Mouse (Mus musculus) limb, embryonic 10.5 days (tissue): ENCODE results near the gene Dgkk. TPM values are rescaled to one million over a fixed set of nuclear protein-coding genes. Genes with fewer than 3 reads are reported as not detected.
"Not testable (repeated sequence)": the region's sequence is repeated elsewhere in the genome, so short reads cannot be mapped to it uniquely, and the experiment has no call there.

Experiments
- DNase-seq: peaks from one replicate; pipeline ENCODE4 v3.0.0-alpha.2; 2017; ENCODE audit warnings: low spot score
- H3K27ac ChIP-seq: fragments of 300-500 bp; sonication (generic); 2 replicates; pipeline ENCODE4 v1.5.1; 2016; ENCODE audit warnings: mild to moderate bottlenecking
- H3K27me3 ChIP-seq: fragments of 300-500 bp; sonication (generic); 2 replicates; pipeline ENCODE4 v1.6.1; 2016; ENCODE audit warnings: low read depth, mild to moderate bottlenecking; ENCODE audit not compliant: poor library complexity, severe bottlenecking
- H3K36me3 ChIP-seq: fragments of 300-500 bp; sonication (generic); 2 replicates; pipeline ENCODE4 v1.6.1; 2016; ENCODE audit warnings: mild to moderate bottlenecking, moderate library complexity
- H3K4me1 ChIP-seq: fragments of 300-500 bp; sonication (generic); 2 replicates; pipeline ENCODE4 v1.6.1; 2016
- H3K4me3 ChIP-seq: fragments of 300-500 bp; sonication (generic); 2 replicates; pipeline ENCODE4 v1.5.1; 2016; ENCODE audit warnings: mild to moderate bottlenecking, moderate library complexity
- H3K9me3 ChIP-seq: fragments of 300-500 bp; sonication (generic); replicated peaks from 2 replicates; pipeline ENCODE4 v1.6.1; 2016; ENCODE audit warnings: mild to moderate bottlenecking
- WGBS: fragments of 180-500 bp; shearing (Covaris S2); methylation state at CpG from one replicate; pipeline ENCODE4 v1.1.7; 2016; 5-methylcytosine and 5-hydroxymethylcytosine counted together
- polyA plus RNA-seq: library from polyadenylated mRNA; unstranded; fragments of >200 nt; fragmentation: Nextera tagmentation; extraction: Ambion mirVana; gene quantifications from 2 replicates; pipeline ENCODE4 v1.2.1, GENCODE M21; 2016

Gene Dgkk
- polyA plus RNA-seq: 0.59 and 0.73 TPM in 2 replicates

- 20% methylated on average over 24 of the region's 30 CpGs for WGBS
- Histone ChIP-seq H3K4me3 (peak within 1 kb of the TSS; percentile 48), H3K27me3 (peaks cover 38% of the 10 kb centered on the region)
- not testable (repeated sequence) for H3K4me1 ChIP-seq, DNase-seq, H3K9me3 ChIP-seq, H3K27ac ChIP-seq, H3K36me3 ChIP-seq
Observed at GRCm38 (mm10) chrX:6779006-6779405, at the start of gene Dgkk. Dgkk (plus strand) TSS chrX:6779306.

- no peak for DNase-seq
- 84% methylated on average over 3 of the region's 3 CpGs for WGBS
- no peaks in the 10 kb centered on the region for H3K4me1 ChIP-seq
Observed at GRCm38 (mm10) chrX:6733998-6734397, 45.1 kb upstream of the Dgkk start.

GRCm38 (mm10) chrX:6750714-6751113, 28.4 kb upstream of the Dgkk start:
- H3K27me3 ChIP-seq: no peaks in the 10 kb centered on the region
- H3K4me3 ChIP-seq: no peak overlapping the region
- 50% methylated on average over 1 of the region's 1 CpGs for WGBS
- no peak for DNase-seq
- H3K36me3 ChIP-seq: no peaks in the 10 kb centered on the region
- H3K9me3 ChIP-seq: no peaks in the 10 kb centered on the region
- H3K4me1 ChIP-seq: peaks cover 5% of the 10 kb centered on the region
- no peak overlapping the region for H3K27ac ChIP-seq

More at GRCm38 (mm10) chrX:6733998-6734397, 45.1 kb upstream of the Dgkk start:
- no peak overlapping the region for H3K4me3 ChIP-seq
- H3K9me3 ChIP-seq: no peaks in the 10 kb centered on the region
- no peaks in the 10 kb centered on the region for H3K36me3 ChIP-seq
- no peaks in the 10 kb centered on the region for H3K27me3 ChIP-seq
- H3K27ac ChIP-seq: no peak overlapping the region

GRCm38 (mm10) chrX:6751549-6752047, 27.5 kb upstream of the Dgkk start:
- H3K4me1 ChIP-seq: peaks cover 5% of the 10 kb centered on the region
- H3K27ac ChIP-seq: no peak overlapping the region
- no peaks in the 10 kb centered on the region for H3K36me3 ChIP-seq
- no peak overlapping the region for H3K4me3 ChIP-seq
- WGBS: 33% methylated on average over 6 of the region's 6 CpGs
- no peaks in the 10 kb centered on the region for H3K9me3 ChIP-seq
- peak; percentile 32 for DNase-seq
- H3K27me3 ChIP-seq: no peaks in the 10 kb centered on the region

GRCm38 (mm10) chrX:6777489-6778249, 1.4 kb upstream of the Dgkk start:
- DNase-seq: peak; percentile 29
- Histone ChIP-seq H3K36me3 (no peaks in the 10 kb centered on the region), H3K27me3 (peaks cover 38% of the 10 kb centered on the region), H3K9me3 (no peaks in the 10 kb centered on the region), H3K27ac (no peak overlapping the region), H3K4me3 (peak overlapping the region; percentile 48), H3K4me1 (peaks cover 4% of the 10 kb centered on the region; the same call in 1 of the 2 replicates)
- WGBS: 15% methylated on average over 13 of the region's 13 CpGs

GRCm38 (mm10) chrX:6778250-6778637, 862 bp upstream of the Dgkk start:
- peak; percentile 69 for DNase-seq
- WGBS: 9% methylated on average over 24 of the region's 24 CpGs
- Histone ChIP-seq H3K36me3 (no peaks in the 10 kb centered on the region), H3K4me1 (peaks cover 4% of the 10 kb centered on the region; the same call in 1 of the 2 replicates), H3K9me3 (no peaks in the 10 kb centered on the region), H3K4me3 (peak overlapping the region; percentile 48), H3K27ac (no peak overlapping the region), H3K27me3 (peaks cover 38% of the 10 kb centered on the region)

- DNase-seq: no peak
- H3K36me3 ChIP-seq: no peaks in the 10 kb centered on the region
- H3K4me3 ChIP-seq: peak overlapping the region; percentile 42
Observed at GRCm38 (mm10) chrX:6779969-6780539, 948 bp downstream of the Dgkk start.

GRCm38 (mm10) chrX:6832553-6832952, 53.4 kb downstream of the Dgkk start:
- Histone ChIP-seq H3K27me3 (no peaks in the 10 kb centered on the region), H3K36me3 (no peaks in the 10 kb centered on the region), H3K4me1 (no peaks in the 10 kb centered on the region), H3K9me3 (no peaks in the 10 kb centered on the region), H3K27ac (no peak overlapping the region), H3K4me3 (no peak overlapping the region)
- no peak for DNase-seq
- 32% methylated on average over 2 of the region's 2 CpGs for WGBS

More at GRCm38 (mm10) chrX:6779969-6780539, 948 bp downstream of the Dgkk start:
- H3K27me3 ChIP-seq: peaks cover 38% of the 10 kb centered on the region
- WGBS: 18% methylated on average over 16 of the region's 16 CpGs
- H3K4me1 ChIP-seq: peaks cover 4% of the 10 kb centered on the region; the same call in 1 of the 2 replicates
- H3K27ac ChIP-seq: no peak overlapping the region
- no peaks in the 10 kb centered on the region for H3K9me3 ChIP-seq

- no peaks in the 10 kb centered on the region for H3K27me3 ChIP-seq
- H3K36me3 ChIP-seq: no peaks in the 10 kb centered on the region
- H3K4me1 ChIP-seq: no peaks in the 10 kb centered on the region
- H3K9me3 ChIP-seq: no peaks in the 10 kb centered on the region
- no peak for DNase-seq
- H3K27ac ChIP-seq: no peak overlapping the region
- no peak overlapping the region for H3K4me3 ChIP-seq
- 78% methylated on average over 3 of the region's 3 CpGs for WGBS
Observed at GRCm38 (mm10) chrX:6853466-6853865, 74.4 kb downstream of the Dgkk start.

GRCm38 (mm10) chrX:6854136-6854535, 75.0 kb downstream of the Dgkk start:
- Histone ChIP-seq H3K4me1 (no peaks in the 10 kb centered on the region), H3K4me3 (no peak overlapping the region), H3K9me3 (no peaks in the 10 kb centered on the region), H3K36me3 (no peaks in the 10 kb centered on the region), H3K27me3 (no peaks in the 10 kb centered on the region), H3K27ac (no peak overlapping the region)
- DNase-seq: no peak
- 85% methylated on average over 5 of the region's 5 CpGs for WGBS

- Histone ChIP-seq H3K4me1 (no peaks in the 10 kb centered on the region), H3K9me3 (no peaks in the 10 kb centered on the region), H3K4me3 (no peak overlapping the region), H3K27me3 (no peaks in the 10 kb centered on the region), H3K36me3 (no peaks in the 10 kb centered on the region), H3K27ac (no peak overlapping the region)
- DNase-seq: no peak
- 51% methylated on average over 5 of the region's 5 CpGs for WGBS
Observed at GRCm38 (mm10) chrX:6893933-6894332, 114.8 kb downstream of the Dgkk start.

GRCm38 (mm10) chrX:6911047-6911446, 131.9 kb downstream of the Dgkk start:
- no peaks in the 10 kb centered on the region for H3K9me3 ChIP-seq
- 92% methylated on average over 2 of the region's 2 CpGs for WGBS
- no peaks in the 10 kb centered on the region for H3K27me3 ChIP-seq
- DNase-seq: no peak
- no peak overlapping the region for H3K4me3 ChIP-seq
- no peak overlapping the region for H3K27ac ChIP-seq
- H3K4me1 ChIP-seq: no peaks in the 10 kb centered on the region
- no peaks in the 10 kb centered on the region for H3K36me3 ChIP-seq

GRCm38 (mm10) chrX:6922165-6922564, 143.1 kb downstream of the Dgkk start:
- Histone ChIP-seq H3K4me3 (no peak overlapping the region), H3K9me3 (no peaks in the 10 kb centered on the region), H3K36me3 (no peaks in the 10 kb centered on the region), H3K4me1 (no peaks in the 10 kb centered on the region), H3K27me3 (no peaks in the 10 kb centered on the region), H3K27ac (no peak overlapping the region)
- WGBS: 79% methylated on average over 5 of the region's 5 CpGs
- no peak for DNase-seq
